Mouse (Mus musculus): ENCODE data around the gene Sirt1. TPM values are rescaled to one million over a fixed set of nuclear protein-coding genes. Genes with fewer than 3 reads are reported as not detected.
"Not testable (repeated sequence)": the region's sequence is repeated elsewhere in the genome, so short reads cannot be mapped to it uniquely, and the experiment has no call there.

Gene Sirt1
- total RNA-seq (2021) = 10 to 100 TPM; 10.0 to 12.5 TPM
- long read RNA-seq, experiment 1, partial matches to known transcripts = 0 of 1 reads
- long read RNA-seq, experiment 1, other reads (novel, unspliced or antisense) = 0 of 1 reads
- long read RNA-seq, experiment 2, partial matches to known transcripts = 0 of 3 reads
- long read RNA-seq, experiment 2, other reads (novel, unspliced or antisense) = 2 of 3 reads

DNA sequence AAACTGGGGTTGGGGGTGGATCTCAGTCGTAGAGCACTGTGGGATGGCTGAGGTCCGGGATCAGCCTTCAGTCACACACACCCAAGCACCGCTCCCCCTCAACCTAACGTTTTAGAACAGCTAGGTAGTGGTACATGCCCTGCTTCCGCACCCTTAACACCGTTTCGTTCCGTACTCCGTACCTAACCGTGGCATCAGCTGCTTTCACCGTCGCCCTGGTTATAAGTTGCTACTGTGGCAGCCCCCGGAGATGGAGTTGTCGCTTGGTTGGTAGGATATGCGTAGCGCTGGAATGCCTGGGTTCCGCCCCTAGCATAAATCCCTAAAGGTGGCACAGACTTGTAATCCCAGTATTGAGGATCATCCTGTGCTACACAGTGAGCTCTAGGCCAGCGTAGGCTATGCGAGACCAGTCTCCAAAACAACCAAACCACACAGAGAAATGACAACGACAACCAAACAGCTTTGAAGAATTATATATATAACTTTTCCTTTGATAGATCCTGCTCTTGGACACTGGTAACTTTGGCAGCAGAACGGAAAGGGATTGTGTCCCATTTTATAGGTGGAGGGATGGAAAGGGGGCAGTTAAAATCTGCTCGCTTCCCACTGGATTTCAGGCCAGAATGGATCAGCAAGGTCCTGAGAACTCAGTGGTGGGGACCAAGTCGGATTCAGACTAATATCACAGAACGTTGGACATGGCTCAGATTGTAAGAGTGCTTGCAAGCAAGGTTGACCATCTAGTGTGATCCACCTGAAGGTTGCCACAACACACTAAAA lies at the start of gene Sirt1:
TSS of gene Sirt1 (minus strand) at position 207 of the 783 bp plus-strand sequence.
- peak in 1 of 2 experiments; percentile 20 for DNase-seq

DNA sequence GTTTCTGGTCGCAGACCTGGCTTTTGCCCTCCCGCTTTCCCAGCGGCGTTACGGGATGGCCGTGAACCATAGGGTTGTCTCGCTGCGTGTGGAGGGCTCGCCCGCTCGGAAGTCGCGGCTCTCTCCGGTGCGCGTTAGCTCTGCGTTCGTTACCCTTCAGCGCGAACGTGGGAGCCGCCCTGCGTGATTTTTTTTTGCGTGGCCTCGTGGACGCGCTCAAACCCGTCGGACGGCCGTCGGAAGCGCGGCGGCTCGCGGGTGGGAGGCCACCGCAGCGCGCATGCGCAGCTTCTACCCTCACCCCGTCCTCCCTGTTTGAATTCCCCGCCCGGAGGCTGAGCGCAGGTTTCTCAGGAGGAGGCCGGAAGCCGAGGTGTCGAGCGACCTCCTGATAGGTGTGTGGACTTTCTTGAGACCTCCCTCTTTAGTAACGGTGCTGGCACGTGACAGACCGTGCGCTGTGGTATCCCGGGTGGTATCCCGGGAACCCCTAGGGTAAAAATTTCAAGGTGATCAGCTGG lies 48.3 kb upstream of the Sirt1 start, which contains the start of gene Ctnna3:
TSS of gene Ctnna3 (plus strand) at position 314 of the 521 bp plus-strand sequence.
- peak; percentile 88 to 92 for DNase-seq

DNA sequence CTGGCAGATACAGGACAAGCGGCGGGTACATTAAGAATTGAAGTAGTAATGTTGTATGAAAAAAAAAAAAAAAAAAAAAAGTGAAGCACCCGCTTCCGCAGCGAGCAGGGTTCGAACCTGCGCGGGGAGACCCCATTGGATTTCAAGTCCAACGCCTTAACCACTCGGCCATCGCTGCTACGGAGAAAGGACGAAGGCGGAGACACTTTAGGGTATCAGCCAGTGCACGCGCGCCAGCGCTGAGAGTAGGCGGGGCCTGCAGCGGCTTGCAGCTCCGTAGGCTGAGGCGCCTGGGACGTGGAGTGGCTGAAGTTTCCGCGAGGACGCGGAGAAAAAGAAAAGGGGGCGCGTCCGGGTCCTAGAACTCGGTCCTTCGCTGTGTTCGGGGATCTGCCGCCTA lies 47.9 kb upstream of the Sirt1 start:
- peak; percentile 97 to 100 for DNase-seq

GRCm38 (mm10) chr10:63429023-63429340 lies 47.5 kb upstream of the Sirt1 start:
- DNase-seq = no peak

- DNase-seq = peak; percentile 46 to 55
Observed at GRCm38 (mm10) chr10:63428243-63429022, 46.9 kb upstream of the Sirt1 start.

DNA sequence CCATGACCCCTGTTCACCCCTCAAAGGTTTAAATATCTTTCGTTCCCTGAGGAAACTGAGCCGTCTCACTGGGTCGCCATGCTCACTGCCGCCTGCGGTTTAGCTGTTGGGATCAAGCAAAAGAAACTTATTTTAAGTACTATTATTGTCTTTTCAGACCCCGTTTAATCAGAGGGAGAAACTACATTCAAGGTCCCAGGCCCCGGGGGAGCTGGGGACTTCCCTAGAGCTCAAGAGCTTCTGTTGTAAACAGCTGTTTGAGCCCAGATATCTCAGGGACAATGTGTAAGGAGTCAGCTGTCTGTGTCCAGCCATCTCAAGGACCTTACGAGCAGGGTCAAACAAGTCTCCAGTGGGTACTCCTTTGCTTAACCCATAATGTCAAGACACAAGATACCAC lies 45.6 kb upstream of the Sirt1 start:
- peak in 1 of 2 experiments; percentile 8 for DNase-seq

DNA sequence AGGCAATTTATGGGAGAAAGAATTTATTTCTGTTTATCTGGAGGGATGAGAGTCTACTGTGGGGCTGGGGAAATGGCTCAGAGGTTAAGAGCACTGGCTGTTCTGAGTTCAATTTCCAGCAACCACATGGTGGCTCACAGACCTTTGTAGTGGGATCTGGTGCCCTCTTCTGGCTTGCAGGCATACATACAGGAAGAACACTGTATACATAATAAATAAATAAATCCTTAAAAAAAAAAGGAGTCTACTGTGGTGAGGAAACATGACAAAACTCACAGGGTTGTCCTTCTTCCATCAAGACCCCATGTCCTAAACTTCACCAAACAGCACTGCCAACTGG lies 42.9 kb upstream of the Sirt1 start:
- peak; percentile 53 to 58 for DNase-seq

- DNase-seq = no peak
Observed at GRCm38 (mm10) chr10:63423591-63424474, 42.3 kb upstream of the Sirt1 start.

GRCm38 (mm10) chr10:63422736-63422992 lies 41.2 kb upstream of the Sirt1 start:
- no peak for DNase-seq

GRCm38 (mm10) chr10:63421739-63422735 lies 40.5 kb upstream of the Sirt1 start, which contains the start of gene Gm7075:
TSS of gene Gm7075 (minus strand) at chr10:63421789.
- peak; percentile 11 to 63 for DNase-seq

GRCm38 (mm10) chr10:63417061-63417460 lies 35.6 kb upstream of the Sirt1 start:
- DNase-seq = no peak

DNA sequence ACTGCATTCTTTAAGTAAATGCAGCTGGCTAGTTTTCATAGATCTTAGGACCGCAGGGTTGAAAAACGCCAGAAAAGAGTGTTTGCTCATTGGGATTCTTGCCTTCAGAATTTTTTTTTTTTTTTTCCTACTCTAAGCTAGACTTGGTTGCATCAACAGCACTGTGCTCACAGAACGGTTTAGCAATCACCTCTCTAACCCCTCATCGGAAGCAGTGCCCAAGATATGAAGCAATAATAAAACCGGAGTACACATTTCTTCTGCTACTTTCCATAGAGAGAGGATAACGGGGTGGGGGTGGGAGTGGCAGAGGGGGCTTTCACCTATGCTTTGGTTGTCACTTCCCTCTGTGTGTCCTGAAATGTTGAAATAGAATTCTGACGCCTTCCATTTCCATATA lies 34.3 kb upstream of the Sirt1 start:
- DNase-seq = no peak

GRCm38 (mm10) chr10:63415287-63415686 lies 33.8 kb upstream of the Sirt1 start:
- no peak for DNase-seq

DNA sequence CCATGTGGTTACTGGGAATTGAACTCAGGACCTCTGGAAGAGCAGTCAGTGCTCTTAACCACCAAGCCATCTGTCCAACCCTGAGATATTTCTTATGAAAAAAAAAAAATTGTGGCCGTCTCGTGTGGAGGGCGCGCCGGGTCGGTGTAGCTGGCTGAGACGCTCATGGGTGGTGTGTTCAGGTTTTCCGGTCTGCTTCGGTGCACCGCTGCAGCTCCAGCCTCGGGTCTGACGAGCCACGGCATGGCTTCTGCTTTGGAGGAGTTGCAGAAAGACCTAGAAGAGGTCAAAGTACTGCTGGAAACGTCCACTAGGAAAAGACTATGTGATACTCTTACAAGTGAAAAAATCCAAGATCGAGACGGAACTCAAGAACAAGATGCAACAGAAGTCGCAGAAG lies 31.3 kb upstream of the Sirt1 start:
- no peak for DNase-seq

GRCm38 (mm10) chr10:63411674-63412073 lies 30.2 kb upstream of the Sirt1 start:
- not testable (repeated sequence) for DNase-seq

DNA sequence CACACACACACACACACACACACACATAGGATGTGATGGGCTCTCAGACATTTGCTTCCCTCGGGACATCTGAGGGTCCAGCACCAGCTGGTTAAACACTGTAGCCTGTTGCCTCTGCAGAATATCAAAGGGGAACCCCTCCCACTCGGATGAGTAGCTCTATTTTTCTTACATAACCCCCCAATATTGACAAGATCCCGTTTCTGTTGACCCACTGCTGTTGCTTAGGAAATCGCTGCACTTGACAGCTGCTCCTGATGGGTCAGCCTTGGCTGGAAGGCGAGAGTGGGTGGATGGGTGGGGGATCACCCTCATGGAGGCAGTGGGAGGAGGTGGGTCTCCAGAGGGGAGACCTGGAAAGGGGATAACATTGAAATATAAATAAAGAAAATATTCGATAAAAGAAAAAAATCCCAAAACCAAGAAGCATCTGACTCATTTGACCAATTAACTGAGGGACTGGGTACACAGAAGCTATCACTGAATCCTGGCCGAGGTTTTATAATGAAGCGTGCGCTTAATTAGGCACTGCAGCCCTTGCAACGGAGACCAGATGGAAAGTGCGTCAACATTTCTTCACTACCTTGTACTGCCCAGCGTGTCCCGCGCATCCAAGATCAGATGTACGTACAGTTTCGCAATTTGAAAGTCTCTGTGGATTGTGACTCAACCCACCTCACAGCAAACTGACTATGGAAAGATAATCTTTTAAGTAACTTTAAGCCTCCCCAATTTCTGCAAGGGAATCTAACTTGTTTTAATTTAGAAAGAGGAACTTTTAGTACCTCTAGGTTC lies 28.9 kb upstream of the Sirt1 start:
- no peak for DNase-seq

DNA sequence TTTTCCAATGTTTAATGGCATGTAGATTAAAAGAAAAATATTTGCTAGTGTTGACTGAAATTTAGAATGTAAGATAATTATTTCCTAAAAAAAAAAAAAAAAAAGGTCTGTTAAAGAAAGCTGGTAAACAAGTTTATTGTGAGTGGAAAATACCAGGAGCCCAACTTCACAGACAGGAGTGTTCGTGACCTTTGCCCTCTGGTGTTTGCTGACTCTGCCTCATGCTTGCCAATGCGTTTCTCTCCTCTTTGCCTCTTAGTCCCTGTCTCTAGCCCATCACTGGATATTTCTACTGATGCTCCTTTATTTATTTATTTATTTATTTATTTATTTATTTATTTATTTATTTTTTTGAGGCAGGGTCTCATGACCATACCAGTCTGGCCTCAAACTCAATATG lies 22.1 kb upstream of the Sirt1 start:
- no peak for DNase-seq

- no peak for DNase-seq
Observed at GRCm38 (mm10) chr10:63402731-63403504, 21.4 kb upstream of the Sirt1 start.

GRCm38 (mm10) chr10:63396963-63397362 lies 15.5 kb upstream of the Sirt1 start:
- no peak for DNase-seq
